Mouse (Mus musculus): ENCODE results near the gene Thy1.

- no peak for TF ChIP-seq POLR2A (IDR thresholded peaks at IDR 0.05; ENCODE audit: borderline replicate concordance, low read depth, low read length)
- TF ChIP-seq CTCF (IDR thresholded peaks at IDR 0.05; ENCODE audit: low read depth, low read length), result no peak
These were observed 24.2 kb downstream of the Thy1 start for GRCm38 (mm10) chr9:44067241-44067959.

Measured in bone marrow macrophage, adult 2 months (primary cell).